Mouse (Mus musculus): Measurements from ENCODE around the gene Olfr283. TPM values are rescaled to one million over a fixed set of nuclear protein-coding genes. Genes with fewer than 3 reads are reported as not detected.
A peak's percentile ranks its signal among the peaks of the same experiment; 100 is the strongest.

Olfr283 gene
- total and polyA plus RNA-seq, 3 experiments: not detected

DNA sequence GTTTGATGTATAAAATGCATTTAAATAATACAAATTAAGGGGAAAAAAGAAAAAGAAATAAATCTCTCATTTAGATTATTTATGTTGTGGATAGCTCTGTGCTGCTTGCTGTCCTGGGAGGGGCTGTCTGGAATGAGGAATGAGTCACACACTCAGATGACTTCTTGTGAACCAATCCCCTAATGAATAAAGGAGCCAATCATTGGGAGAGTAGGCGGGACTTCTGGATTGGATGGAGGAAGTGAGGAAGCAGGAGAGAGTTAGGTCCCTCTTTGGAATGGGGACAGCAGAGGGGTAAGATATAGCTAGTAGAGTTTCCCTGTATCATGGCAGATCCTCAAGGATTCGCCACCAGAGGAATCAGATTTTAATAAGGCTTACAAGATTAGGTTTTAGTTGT lies 6.9 kb upstream of the Olfr283 start:
- DNase-seq (ENCODE audit: extremely low read depth): peak; percentile 69
- Histone ChIP-seq H3K4me2 (ENCODE audit: insufficient read depth, low read depth, poor library complexity, severe bottlenecking) (no peak overlapping the region), H3K9me3 (replicated peaks; ENCODE audit: low read length) (no peaks in the 10 kb centered on the region), H3K9ac (ENCODE audit: insufficient read depth, low read depth) (no peak overlapping the region), H3K36me3 (replicated peaks in 1 of 2; ENCODE audit: control insufficient read depth in 1 of 2, insufficient read depth in 1 of 2, low read length in 1 of 2) (no peaks in the 10 kb centered on the region), H3K4me3 (replicated peaks in 1 of 3; ENCODE audit: low read depth in 2 of 3, low read length in 2 of 3, poor library complexity in 1 of 3) (no peak overlapping the region), H3K4me1 (ENCODE audit: control insufficient read depth in 1 of 2, insufficient read depth in 2 of 2) (peaks cover 0 to 14% of the 10 kb centered on the region in 2 experiments; a peak in 1 of 4 replicates), H3K79me2 (replicated peaks; ENCODE audit: control insufficient read depth, extremely low read depth, insufficient read depth, poor library complexity, severe bottlenecking) (no peaks in the 10 kb centered on the region), H3K27ac (ENCODE audit: insufficient read depth, low read depth) (no peak overlapping the region), H3K27me3 (replicated peaks) (peaks cover 20% of the 10 kb centered on the region)
- in situ Hi-C loops (cut with MboI; ENCODE audit: low pct_ligation_motif_present, low pct_unique_long_range_greater_than_20kb, low sequenced_read_pairs): loop anchor here (10.0 kb wide), 1 partner anchor 203 kb away; no protein-coding TSS in a partner anchor
- TF ChIP-seq MXI1 (IDR thresholded peaks at IDR 0.05; ENCODE audit: low read depth, low read length): no peak
- no peak for TF ChIP-seq USF2 (conservative IDR thresholded peaks at IDR 0.05; ENCODE audit: low read depth, low read length)
- no peak for TF ChIP-seq JUND (conservative IDR thresholded peaks at IDR 0.05; ENCODE audit: low read depth, low read length)
- TF ChIP-seq ZNF384 (IDR thresholded peaks at IDR 0.05; ENCODE audit: low read depth, low read length): no peak
- TF ChIP-seq RCOR1 (conservative IDR thresholded peaks at IDR 0.05; ENCODE audit: low read depth, low read length): no peak
- TF ChIP-seq UBTF (IDR thresholded peaks at IDR 0.05; ENCODE audit: low read depth, low read length): no peak
- no peak for TF ChIP-seq MEF2A (IDR thresholded peaks at IDR 0.05; ENCODE audit: borderline replicate concordance, low read depth, low read length)
- TF ChIP-seq BHLHE40 (IDR thresholded peaks at IDR 0.05; ENCODE audit: low read depth, low read length): no peak
- TF ChIP-seq CHD1 (IDR thresholded peaks at IDR 0.05; ENCODE audit: low read depth, low read length): no peak
- TF ChIP-seq HCFC1 (IDR thresholded peaks at IDR 0.05; ENCODE audit: low read depth, low read length): no peak
- TF ChIP-seq JUN (IDR thresholded peaks at IDR 0.05; ENCODE audit: insufficient read depth, low read depth, low read length): no peak
- TF ChIP-seq KAT2A (IDR thresholded peaks at IDR 0.05; ENCODE audit: insufficient replicate concordance, low read length): no peak
- no peak for TF ChIP-seq GABPA (IDR thresholded peaks at IDR 0.05; ENCODE audit: insufficient replicate concordance, low read depth, low read length)
- dilution Hi-C loops (cut with MboI; ENCODE audit: extremely low pct_ligation_motif_present, extremely low pct_unique_long_range_greater_than_20kb, low sequenced_read_pairs): no loop called here

GRCm38 (mm10) chr15:98378209-98378608 lies 2.5 kb downstream of the Olfr283 start:
- H3K4me3 ChIP-seq (replicated peaks in 1 of 3; ENCODE audit: low read depth in 2 of 3, low read length in 2 of 3, poor library complexity in 1 of 3): no peak overlapping the region
- DNase-seq (ENCODE audit: extremely low read depth): no peak
- H3K9ac ChIP-seq (ENCODE audit: insufficient read depth, low read depth): no peak overlapping the region
- no peaks in the 10 kb centered on the region for H3K9me3 ChIP-seq (replicated peaks; ENCODE audit: low read length)
- no peak overlapping the region for H3K27ac ChIP-seq (ENCODE audit: insufficient read depth, low read depth)
- 0 out of 4 replicates have a peak, but pooled peaks cover 0 to 4% of the 10 kb centered on the region in 2 experiments for H3K4me1 ChIP-seq (ENCODE audit: control insufficient read depth in 1 of 2, insufficient read depth in 2 of 2)
- no peaks in the 10 kb centered on the region for H3K36me3 ChIP-seq (replicated peaks in 1 of 2; ENCODE audit: control insufficient read depth in 1 of 2, insufficient read depth in 1 of 2, low read length in 1 of 2)
- in situ Hi-C loops (cut with MboI; ENCODE audit: low pct_ligation_motif_present, low pct_unique_long_range_greater_than_20kb, low sequenced_read_pairs): no loop called here
- dilution Hi-C loops (cut with MboI; ENCODE audit: extremely low pct_ligation_motif_present, extremely low pct_unique_long_range_greater_than_20kb, low sequenced_read_pairs): no loop called here
- no peaks in the 10 kb centered on the region for H3K79me2 ChIP-seq (replicated peaks; ENCODE audit: control insufficient read depth, extremely low read depth, insufficient read depth, poor library complexity, severe bottlenecking)
- TF ChIP-seq GABPA (IDR thresholded peaks at IDR 0.05; ENCODE audit: insufficient replicate concordance, low read depth, low read length) (no peak), CTCF (conservative IDR thresholded peaks at IDR 0.05 in 1 of 2, IDR thresholded peaks at IDR 0.05 in 1 of 2; ENCODE audit: low read depth in 2 of 2, low read length in 2 of 2) (no peak), RCOR1 (conservative IDR thresholded peaks at IDR 0.05; ENCODE audit: low read depth, low read length) (no peak), POLR2AphosphoS2 (IDR thresholded peaks at IDR 0.05; ENCODE audit: low read depth, low read length) (no peak), JUN (IDR thresholded peaks at IDR 0.05; ENCODE audit: insufficient read depth, low read depth, low read length) (no peak), HCFC1 (IDR thresholded peaks at IDR 0.05; ENCODE audit: low read depth, low read length) (no peak), MAZ (IDR thresholded peaks at IDR 0.05; ENCODE audit: low read depth, low read length) (no peak), ZC3H11A (IDR thresholded peaks at IDR 0.05; ENCODE audit: low read depth, low read length) (no peak), SIN3A (IDR thresholded peaks at IDR 0.05; ENCODE audit: low read length) (no peak), ETS1 (conservative IDR thresholded peaks at IDR 0.05; ENCODE audit: low read depth, low read length) (no peak), MEF2A (IDR thresholded peaks at IDR 0.05; ENCODE audit: borderline replicate concordance, low read depth, low read length) (no peak), MAX (IDR thresholded peaks at IDR 0.05; ENCODE audit: low read length) (no peak), USF2 (conservative IDR thresholded peaks at IDR 0.05; ENCODE audit: low read depth, low read length) (no peak), TBP (conservative IDR thresholded peaks at IDR 0.05; ENCODE audit: low read depth, low read length) (no peak), MXI1 (IDR thresholded peaks at IDR 0.05; ENCODE audit: low read depth, low read length) (no peak), ZMIZ1 (IDR thresholded peaks at IDR 0.05; ENCODE audit: low read depth, low read length) (no peak), JUND (conservative IDR thresholded peaks at IDR 0.05; ENCODE audit: low read depth, low read length) (no peak)
- peaks cover 65% of the 10 kb centered on the region for H3K27me3 ChIP-seq (replicated peaks)
- H3K4me2 ChIP-seq (ENCODE audit: insufficient read depth, low read depth, poor library complexity, severe bottlenecking): no peak overlapping the region
